Mouse (Mus musculus): ENCODE data around the gene Zp3. TPM values are rescaled to one million over a fixed set of nuclear protein-coding genes. Genes with fewer than 3 reads are reported as not detected.

The Zp3 gene
- polyA plus RNA-seq, 1 experiment = not detected

GRCm38 (mm10) chr5:136025712-136026111 is 45.8 kb downstream of the Zp3 start:
- H3K36me3 ChIP-seq (ENCODE audit: control insufficient read depth, insufficient read depth) = peaks cover 5% of the 10 kb centered on the region
- no peak for TF ChIP-seq CTCF (IDR thresholded peaks at IDR 0.05; ENCODE audit: control insufficient read depth, insufficient read depth, insufficient read length)
- no peak for TF ChIP-seq USF1 (IDR thresholded peaks at IDR 0.05; ENCODE audit: low read depth)
- TF ChIP-seq MYOD1 (IDR thresholded peaks at IDR 0.05; ENCODE audit: control insufficient read depth, insufficient read length, low read depth) = no peak
- no peak for TF ChIP-seq MYOG (IDR thresholded peaks at IDR 0.05; ENCODE audit: control insufficient read depth, extremely low read depth, insufficient read length)
- TF ChIP-seq MAX (IDR thresholded peaks at IDR 0.05) = no peak
- TF ChIP-seq FOSL1 (IDR thresholded peaks at IDR 0.05; ENCODE audit: insufficient read depth, low read length, poor library complexity, severe bottlenecking) = no peak
- TF ChIP-seq CEBPB (IDR thresholded peaks at IDR 0.05; ENCODE audit: low read depth) = no peak
- H3K27me3 ChIP-seq (ENCODE audit: control insufficient read depth, insufficient read depth, insufficient read length) = no peaks in the 10 kb centered on the region
- H3K79me2 ChIP-seq (ENCODE audit: control insufficient read depth, insufficient read depth) = no peaks in the 10 kb centered on the region
- no peak overlapping the region for H3ac ChIP-seq (ENCODE audit: control insufficient read depth, insufficient read length, low read depth)
- H3K79me3 ChIP-seq (ENCODE audit: low read depth) = no peaks in the 10 kb centered on the region
- H3K4me3 ChIP-seq (ENCODE audit: insufficient read depth, poor library complexity, severe bottlenecking) = no peak overlapping the region

- TF ChIP-seq CEBPB (IDR thresholded peaks at IDR 0.05; ENCODE audit: low read depth) = no peak
- TF ChIP-seq FOSL1 (IDR thresholded peaks at IDR 0.05; ENCODE audit: insufficient read depth, low read length, poor library complexity, severe bottlenecking) = no peak
- no peak for TF ChIP-seq USF1 (IDR thresholded peaks at IDR 0.05; ENCODE audit: low read depth)
- TF ChIP-seq MYOD1 (IDR thresholded peaks at IDR 0.05; ENCODE audit: control insufficient read depth, insufficient read length, low read depth) = no peak
- no peak for TF ChIP-seq MYOG (IDR thresholded peaks at IDR 0.05; ENCODE audit: control insufficient read depth, extremely low read depth, insufficient read length)
- no peak for TF ChIP-seq MAX (IDR thresholded peaks at IDR 0.05)
- no peak for TF ChIP-seq CTCF (IDR thresholded peaks at IDR 0.05; ENCODE audit: control insufficient read depth, insufficient read depth, insufficient read length)
- peaks cover 7% of the 10 kb centered on the region for H3K36me3 ChIP-seq (ENCODE audit: control insufficient read depth, insufficient read depth)
- H3ac ChIP-seq (ENCODE audit: control insufficient read depth, insufficient read length, low read depth) = no peak overlapping the region
- no peaks in the 10 kb centered on the region for H3K79me2 ChIP-seq (ENCODE audit: control insufficient read depth, insufficient read depth)
- H3K4me3 ChIP-seq (ENCODE audit: insufficient read depth, poor library complexity, severe bottlenecking) = no peak overlapping the region
- H3K79me3 ChIP-seq (ENCODE audit: low read depth) = no peaks in the 10 kb centered on the region
- no peaks in the 10 kb centered on the region for H3K27me3 ChIP-seq (ENCODE audit: control insufficient read depth, insufficient read depth, insufficient read length)
Observed at GRCm38 (mm10) chr5:136026859-136027258, 47.0 kb downstream of the Zp3 start.

GRCm38 (mm10) chr5:136027612-136028311 is 47.9 kb downstream of the Zp3 start:
- Histone ChIP-seq H3K79me3 (ENCODE audit: low read depth) (no peaks in the 10 kb centered on the region), H3K79me2 (ENCODE audit: control insufficient read depth, insufficient read depth) (no peaks in the 10 kb centered on the region), H3ac (ENCODE audit: control insufficient read depth, insufficient read length, low read depth) (no peak overlapping the region), H3K36me3 (ENCODE audit: control insufficient read depth, insufficient read depth) (peaks cover 7% of the 10 kb centered on the region), H3K27me3 (ENCODE audit: control insufficient read depth, insufficient read depth, insufficient read length) (no peaks in the 10 kb centered on the region), H3K4me3 (ENCODE audit: insufficient read depth, poor library complexity, severe bottlenecking) (no peak overlapping the region)
- TF ChIP-seq FOSL1 (IDR thresholded peaks at IDR 0.05; ENCODE audit: insufficient read depth, low read length, poor library complexity, severe bottlenecking) (no peak), CEBPB (IDR thresholded peaks at IDR 0.05; ENCODE audit: low read depth) (no peak), USF1 (IDR thresholded peaks at IDR 0.05; ENCODE audit: low read depth) (no peak)

- Histone ChIP-seq H3K4me3 (ENCODE audit: insufficient read depth, poor library complexity, severe bottlenecking) (no peak overlapping the region), H3K36me3 (ENCODE audit: control insufficient read depth, insufficient read depth) (peaks cover 7% of the 10 kb centered on the region), H3K79me3 (ENCODE audit: low read depth) (no peaks in the 10 kb centered on the region), H3ac (ENCODE audit: control insufficient read depth, insufficient read length, low read depth) (no peak overlapping the region), H3K79me2 (ENCODE audit: control insufficient read depth, insufficient read depth) (no peaks in the 10 kb centered on the region), H3K27me3 (ENCODE audit: control insufficient read depth, insufficient read depth, insufficient read length) (no peaks in the 10 kb centered on the region)
- TF ChIP-seq MAX (IDR thresholded peaks at IDR 0.05) = no peak
- no peak for TF ChIP-seq MYOD1 (IDR thresholded peaks at IDR 0.05; ENCODE audit: control insufficient read depth, insufficient read length, low read depth)
- no peak for TF ChIP-seq CEBPB (IDR thresholded peaks at IDR 0.05; ENCODE audit: low read depth)
- no peak for TF ChIP-seq USF1 (IDR thresholded peaks at IDR 0.05; ENCODE audit: low read depth)
- no peak for TF ChIP-seq FOSL1 (IDR thresholded peaks at IDR 0.05; ENCODE audit: insufficient read depth, low read length, poor library complexity, severe bottlenecking)
- TF ChIP-seq CTCF (IDR thresholded peaks at IDR 0.05; ENCODE audit: control insufficient read depth, insufficient read depth, insufficient read length) = no peak
- no peak for TF ChIP-seq MYOG (IDR thresholded peaks at IDR 0.05; ENCODE audit: control insufficient read depth, extremely low read depth, insufficient read length)
Observed at GRCm38 (mm10) chr5:136034868-136035267, 55.0 kb downstream of the Zp3 start.

GRCm38 (mm10) chr5:136035285-136035684 is 55.4 kb downstream of the Zp3 start:
- no peak overlapping the region for H3K4me3 ChIP-seq (ENCODE audit: insufficient read depth, poor library complexity, severe bottlenecking)
- no peaks in the 10 kb centered on the region for H3K79me2 ChIP-seq (ENCODE audit: control insufficient read depth, insufficient read depth)
- peaks cover 6% of the 10 kb centered on the region for H3K36me3 ChIP-seq (ENCODE audit: control insufficient read depth, insufficient read depth)
- no peak overlapping the region for H3ac ChIP-seq (ENCODE audit: control insufficient read depth, insufficient read length, low read depth)
- TF ChIP-seq MYOG (IDR thresholded peaks at IDR 0.05; ENCODE audit: control insufficient read depth, extremely low read depth, insufficient read length) (no peak), USF1 (IDR thresholded peaks at IDR 0.05; ENCODE audit: low read depth) (no peak), MYOD1 (IDR thresholded peaks at IDR 0.05; ENCODE audit: control insufficient read depth, insufficient read length, low read depth) (no peak), CTCF (IDR thresholded peaks at IDR 0.05; ENCODE audit: control insufficient read depth, insufficient read depth, insufficient read length) (no peak), FOSL1 (IDR thresholded peaks at IDR 0.05; ENCODE audit: insufficient read depth, low read length, poor library complexity, severe bottlenecking) (no peak), CEBPB (IDR thresholded peaks at IDR 0.05; ENCODE audit: low read depth) (no peak)
- H3K27me3 ChIP-seq (ENCODE audit: control insufficient read depth, insufficient read depth, insufficient read length) = no peaks in the 10 kb centered on the region
- no peaks in the 10 kb centered on the region for H3K79me3 ChIP-seq (ENCODE audit: low read depth)

GRCm38 (mm10) chr5:136036667-136037066 is 56.8 kb downstream of the Zp3 start:
- Histone ChIP-seq H3K79me2 (ENCODE audit: control insufficient read depth, insufficient read depth) (no peaks in the 10 kb centered on the region), H3K79me3 (ENCODE audit: low read depth) (no peaks in the 10 kb centered on the region), H3K27me3 (ENCODE audit: control insufficient read depth, insufficient read depth, insufficient read length) (no peaks in the 10 kb centered on the region), H3ac (ENCODE audit: control insufficient read depth, insufficient read length, low read depth) (no peak overlapping the region), H3K4me3 (ENCODE audit: insufficient read depth, poor library complexity, severe bottlenecking) (no peak overlapping the region), H3K36me3 (ENCODE audit: control insufficient read depth, insufficient read depth) (no peaks in the 10 kb centered on the region)
- TF ChIP-seq MAX (IDR thresholded peaks at IDR 0.05) (no peak), FOSL1 (IDR thresholded peaks at IDR 0.05; ENCODE audit: insufficient read depth, low read length, poor library complexity, severe bottlenecking) (no peak), CEBPB (IDR thresholded peaks at IDR 0.05; ENCODE audit: low read depth) (no peak)

Other genes with a start within 250 kb of the Zp3 start
- 75.2 TPM for gene Tmem120a, start 235.7 kb upstream of the Zp3 start, polyA plus RNA-seq (2012; fragmentation: generic; extraction: Trizol)
- not detected for gene Styxl1, start 201.7 kb upstream of the Zp3 start, polyA plus RNA-seq (2012; fragmentation: generic; extraction: Trizol)
- 700 TPM for gene Mdh2, start 201.6 kb upstream of the Zp3 start, polyA plus RNA-seq (2012; fragmentation: generic; extraction: Trizol)
- gene Srrm3, start 173.2 kb upstream of the Zp3 start, polyA plus RNA-seq (2012; fragmentation: generic; extraction: Trizol) = not detected
- gene Hspb1, start 92.2 kb upstream of the Zp3 start, polyA plus RNA-seq (2012; fragmentation: generic; extraction: Trizol) = 638 TPM
- 227 TPM for gene Ywhag, start 45.5 kb upstream of the Zp3 start, polyA plus RNA-seq (2012; fragmentation: generic; extraction: Trizol)
- gene Ssc4d, start 5.6 kb upstream of the Zp3 start, polyA plus RNA-seq (2012; fragmentation: generic; extraction: Trizol) = 3.6 TPM
- 20.3 TPM for gene Dtx2, start 14.7 kb downstream of the Zp3 start, polyA plus RNA-seq (2012; fragmentation: generic; extraction: Trizol)
- gene Upk3b, start 58.4 kb downstream of the Zp3 start, polyA plus RNA-seq (2012; fragmentation: generic; extraction: Trizol) = 0.01 TPM
- gene Upk3bl, start 74.4 kb downstream of the Zp3 start, polyA plus RNA-seq (2012; fragmentation: generic; extraction: Trizol) = 0.11 TPM
- 37.6 TPM for gene Rasa4, start 103.8 kb downstream of the Zp3 start, polyA plus RNA-seq (2012; fragmentation: generic; extraction: Trizol)
- 206 TPM for gene Polr2j, start 136.5 kb downstream of the Zp3 start, polyA plus RNA-seq (2012; fragmentation: generic; extraction: Trizol)
- gene Lrwd1, start 156.0 kb downstream of the Zp3 start, polyA plus RNA-seq (2012; fragmentation: generic; extraction: Trizol) = 52.1 TPM
- gene Alkbh4, start 156.0 kb downstream of the Zp3 start, polyA plus RNA-seq (2012; fragmentation: generic; extraction: Trizol) = 7.0 TPM
- 37.8 TPM for gene Orai2, start 190.6 kb downstream of the Zp3 start, polyA plus RNA-seq (2012; fragmentation: generic; extraction: Trizol)
- gene Prkrip1, start 218.9 kb downstream of the Zp3 start, polyA plus RNA-seq (2012; fragmentation: generic; extraction: Trizol) = 53.5 TPM